Mouse (Mus musculus): ENCODE data around the gene Smc3.
"Not testable (repeated sequence)": the region's sequence is repeated elsewhere in the genome, so short reads cannot be mapped to it uniquely, and the experiment has no call there.

The Smc3 gene

DNA sequence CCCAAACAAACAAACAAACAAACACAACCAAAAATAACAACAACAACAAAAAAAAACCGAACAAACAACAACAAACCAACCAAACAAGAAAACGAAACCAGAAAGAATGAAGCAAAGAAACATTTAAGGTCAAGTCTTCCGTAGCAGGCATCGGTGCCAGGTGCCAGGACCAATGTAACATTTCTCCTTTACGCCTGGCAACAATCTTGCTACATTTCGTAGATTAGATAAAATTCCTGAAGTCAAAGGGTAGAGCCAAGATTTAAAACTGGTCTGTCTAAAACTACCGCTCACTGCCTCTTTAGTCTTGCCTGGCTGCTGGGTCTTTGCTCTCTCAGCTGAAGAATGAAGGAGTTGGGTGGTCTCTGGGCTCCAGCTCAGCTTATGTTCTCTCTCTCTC lies 24.1 kb upstream of the Smc3 start:
- DNase-seq (ENCODE audit: low read depth), result no peak

DNA sequence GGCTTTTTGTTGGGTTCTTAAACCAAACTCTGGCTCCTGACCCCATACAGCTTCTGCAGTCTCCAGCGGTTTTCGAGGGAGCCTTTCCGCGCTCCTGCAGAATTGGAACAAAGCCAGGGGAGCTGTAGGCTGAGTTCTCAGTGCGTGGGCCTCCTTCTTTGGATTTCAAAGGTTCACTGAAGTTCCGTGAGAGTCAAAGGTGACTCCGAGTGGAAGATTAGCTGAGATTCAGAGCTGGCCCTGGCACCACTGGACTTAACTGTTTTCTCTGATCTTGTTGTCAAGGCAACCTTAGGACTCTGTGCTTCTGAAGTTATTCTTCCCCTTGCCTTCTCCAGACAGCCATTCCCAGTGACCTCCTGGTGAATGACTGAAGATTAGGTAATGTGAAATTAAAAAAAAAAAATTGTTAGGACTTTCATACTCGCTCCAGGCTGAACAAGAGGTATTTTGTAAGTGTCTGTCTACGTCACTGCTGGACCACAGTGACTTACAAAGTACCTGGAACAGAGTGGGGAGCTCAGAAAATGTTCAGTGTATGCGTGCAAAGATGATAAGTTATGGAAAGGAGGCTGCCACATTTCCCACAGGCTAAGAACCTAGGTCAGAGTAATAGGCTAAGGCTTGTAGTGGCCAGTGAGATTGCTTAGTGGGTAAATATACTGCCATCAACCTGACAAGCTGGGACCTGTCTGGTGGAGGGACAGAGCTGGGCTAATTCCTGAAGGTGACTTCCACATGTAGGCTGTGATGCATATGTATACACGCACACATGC lies 23.0 kb upstream of the Smc3 start:
- no peak for DNase-seq (ENCODE audit: low read depth)

GRCm38 (mm10) chr19:53578597-53579252 lies 21.5 kb upstream of the Smc3 start:
- peak; percentile 42 for DNase-seq (ENCODE audit: low read depth)

GRCm38 (mm10) chr19:53580271-53580670 lies 19.9 kb upstream of the Smc3 start:
- not testable (repeated sequence) for DNase-seq (ENCODE audit: low read depth)

GRCm38 (mm10) chr19:53587686-53588085 lies 12.5 kb upstream of the Smc3 start:
- DNase-seq (ENCODE audit: low read depth), result not testable (repeated sequence)

DNA sequence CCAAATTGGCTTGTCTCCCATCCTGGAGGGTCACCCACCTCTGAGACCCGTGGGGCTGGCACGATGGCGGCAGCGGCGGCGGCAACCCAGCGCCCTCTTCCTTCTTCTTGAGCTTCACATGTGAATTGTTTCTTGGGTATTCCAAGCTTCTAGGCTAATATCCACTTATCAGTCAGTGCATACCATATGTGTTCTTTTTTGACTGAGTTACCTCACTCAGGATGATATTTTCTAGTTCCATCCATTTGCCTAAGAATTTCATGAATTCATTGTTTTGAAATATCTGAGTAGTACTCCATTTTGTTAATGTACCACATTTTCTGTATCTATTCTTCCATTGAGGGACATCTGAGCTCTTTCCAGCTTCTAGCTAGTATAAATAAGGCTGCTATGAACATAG lies 11.2 kb upstream of the Smc3 start, which contains the start of gene Nutf2-ps1:
Gene Nutf2-ps1, minus strand, starts transcription at position 101 of the 400 bp plus-strand sequence.
- DNase-seq (ENCODE audit: low read depth), result not testable (repeated sequence)

DNA sequence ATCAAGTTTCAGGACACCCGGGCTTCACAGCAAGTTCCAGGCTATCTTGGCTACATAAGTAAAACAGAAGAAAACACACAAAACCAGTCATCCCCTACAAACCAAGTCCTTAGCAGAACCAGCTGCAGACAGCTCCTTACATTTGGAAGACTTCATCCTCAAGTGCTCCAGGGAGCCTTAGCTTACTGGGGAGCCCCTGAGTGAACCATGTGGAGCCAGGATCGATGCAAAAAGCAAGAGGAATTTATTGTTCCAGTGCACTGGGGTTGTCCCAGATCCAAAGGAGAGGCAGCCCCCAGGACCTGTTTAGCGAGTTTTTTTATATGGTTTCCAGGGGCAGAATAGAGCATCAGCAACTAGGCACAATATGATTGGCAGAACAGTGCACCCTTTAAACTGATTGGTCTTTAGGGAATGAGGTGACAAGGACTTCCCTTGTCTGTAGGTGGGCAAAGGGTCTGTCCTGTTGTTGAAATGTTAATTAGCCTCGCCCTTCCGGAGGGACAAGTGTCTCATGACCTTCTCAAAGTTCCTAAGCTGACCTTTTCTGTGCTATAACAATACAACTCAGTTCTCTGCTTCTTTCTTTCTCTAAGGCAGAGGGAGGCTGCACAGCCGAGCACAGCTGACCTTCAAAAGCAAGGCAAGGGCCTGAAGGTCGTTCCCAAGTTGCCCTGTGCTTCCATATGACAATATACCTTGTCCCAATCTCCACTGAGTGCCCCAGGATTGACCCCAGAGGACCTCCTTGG lies 3.3 kb upstream of the Smc3 start:
- no peak for DNase-seq (ENCODE audit: low read depth)

DNA sequence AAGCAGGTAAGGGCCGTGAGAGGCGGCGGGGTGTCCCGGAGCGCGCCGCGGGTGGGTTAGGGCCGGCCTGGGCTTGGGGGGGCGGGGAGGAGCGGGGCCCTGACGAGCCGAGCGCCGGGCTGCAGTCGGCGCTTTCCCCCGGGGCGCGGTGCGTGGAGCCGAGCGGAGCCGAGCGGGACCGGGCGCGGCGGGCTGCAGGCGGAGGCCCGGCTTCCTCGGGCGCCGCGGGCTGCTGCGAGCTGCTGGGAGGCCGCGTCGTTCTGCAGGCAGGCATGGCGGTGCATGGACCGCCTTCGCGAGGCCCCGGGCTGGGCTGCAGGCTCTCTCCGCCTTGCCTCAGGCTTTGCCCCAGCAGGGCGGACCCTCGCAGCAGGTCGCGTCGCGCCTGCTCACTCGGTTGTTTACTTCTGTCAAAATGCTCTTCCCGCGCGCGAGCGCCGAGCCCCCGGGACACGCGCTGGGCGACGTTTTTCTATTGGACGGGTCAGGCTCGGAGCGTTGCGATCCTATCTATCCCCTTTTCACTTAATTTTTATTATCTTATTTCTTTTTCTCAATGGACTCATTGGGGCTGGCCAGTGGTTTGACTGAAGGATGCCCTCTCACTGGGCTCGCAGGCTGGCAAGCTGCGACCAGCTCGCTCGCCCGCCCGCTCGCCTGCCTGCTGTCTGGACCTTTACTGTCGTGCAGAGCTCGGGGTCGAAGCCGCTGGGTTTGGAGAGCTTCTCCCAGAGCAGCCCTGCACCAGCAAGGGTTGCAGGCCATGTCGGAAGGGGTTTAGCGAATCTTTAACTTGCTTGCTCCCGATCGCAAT lies 558 bp downstream of the Smc3 start:
- peak; percentile 50 for DNase-seq (ENCODE audit: low read depth)

- no peak for DNase-seq (ENCODE audit: low read depth)
Observed at GRCm38 (mm10) chr19:53601363-53601655, 1.1 kb downstream of the Smc3 start.

GRCm38 (mm10) chr19:53608921-53609320 lies 8.7 kb downstream of the Smc3 start:
- no peak for DNase-seq (ENCODE audit: low read depth)

- DNase-seq (ENCODE audit: low read depth), result no peak
Observed at GRCm38 (mm10) chr19:53621681-53622080, 21.5 kb downstream of the Smc3 start.

DNA sequence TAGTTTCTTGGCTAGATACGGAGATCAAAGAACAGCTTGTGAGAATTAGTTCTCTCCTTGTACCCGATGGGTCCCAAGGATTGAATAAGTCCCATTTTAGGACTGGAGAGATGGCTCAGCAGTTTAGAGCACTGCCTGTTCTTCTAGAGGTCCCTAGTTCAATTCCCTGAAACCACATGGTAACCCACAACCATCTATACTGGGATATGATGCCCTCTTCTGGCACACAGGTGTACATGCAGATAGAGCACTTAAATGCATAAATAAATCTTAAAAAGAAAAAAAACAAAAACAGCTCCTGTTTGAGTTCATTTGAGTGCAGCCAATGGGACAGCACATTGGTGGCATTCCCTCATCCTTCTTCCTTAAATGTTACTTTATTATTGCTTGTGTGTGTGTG lies 37.8 kb downstream of the Smc3 start:
- peak; percentile 10 for DNase-seq (ENCODE audit: low read depth)

DNA sequence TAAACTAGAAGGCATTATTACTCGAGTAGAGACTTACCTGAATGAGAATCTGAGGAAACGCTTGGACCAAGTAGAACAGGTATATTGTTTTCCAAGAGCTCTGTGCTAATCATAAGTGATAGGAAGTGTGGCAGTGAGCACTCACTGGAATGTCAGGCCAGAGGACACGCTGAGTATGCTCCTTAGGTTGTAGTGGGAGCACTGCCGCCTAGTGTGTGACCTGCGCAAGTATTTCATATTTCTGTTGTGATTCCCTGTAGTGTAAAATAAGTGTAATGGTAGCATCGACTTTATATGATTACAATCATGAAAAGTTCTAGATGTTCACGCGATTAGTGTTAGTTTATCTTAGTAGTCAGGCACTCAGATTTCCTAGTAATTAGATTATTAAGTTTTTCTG lies 38.5 kb downstream of the Smc3 start:
- no peak for DNase-seq (ENCODE audit: low read depth)

GRCm38 (mm10) chr19:53644020-53644595 lies 43.9 kb downstream of the Smc3 start:
- peak; percentile 14 for DNase-seq (ENCODE audit: low read depth)

DNA sequence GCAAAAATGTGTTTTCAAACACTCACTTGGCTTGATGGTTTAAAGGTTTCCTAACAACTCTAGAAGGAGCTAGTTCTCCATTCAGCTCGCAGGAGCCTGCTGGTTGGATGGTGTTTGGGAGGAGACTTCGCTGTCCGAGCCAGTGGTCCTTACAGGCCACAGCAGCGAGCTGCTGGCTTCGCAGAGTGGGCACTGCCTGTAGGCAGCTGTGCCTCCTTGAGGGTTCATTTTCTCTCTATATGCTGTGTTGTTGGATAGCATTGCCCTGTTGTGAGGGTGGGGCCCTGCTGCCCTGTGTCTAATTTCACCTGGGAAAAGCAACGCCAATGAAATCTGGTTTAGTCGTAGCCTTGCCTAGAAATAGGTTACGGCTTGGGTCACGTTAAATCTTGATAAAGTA lies 47.1 kb downstream of the Smc3 start:
- DNase-seq (ENCODE audit: low read depth), result no peak

DNA sequence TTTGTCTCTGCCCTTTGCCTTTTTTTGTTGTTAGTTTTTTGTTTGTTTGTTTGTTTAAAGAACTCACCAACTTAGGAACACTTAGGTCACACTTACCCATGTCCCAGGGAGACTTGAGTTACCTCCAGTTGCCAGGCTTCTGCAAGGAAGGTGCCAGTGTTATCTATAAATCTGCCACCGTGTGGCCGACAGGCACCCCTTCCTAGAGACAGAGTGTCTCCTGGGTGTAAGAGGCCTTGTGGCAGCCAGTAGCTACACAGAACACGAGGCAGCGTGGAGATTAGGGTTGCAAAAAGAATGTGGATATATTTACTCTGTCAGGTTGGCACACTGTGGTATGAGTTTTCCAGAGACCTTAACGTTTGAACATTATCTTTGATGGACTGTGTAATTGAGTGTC lies 47.9 kb downstream of the Smc3 start:
- DNase-seq (ENCODE audit: low read depth), result no peak

GRCm38 (mm10) chr19:53648802-53649236 lies 48.6 kb downstream of the Smc3 start:
- DNase-seq (ENCODE audit: low read depth), result peak; percentile 53

DNA sequence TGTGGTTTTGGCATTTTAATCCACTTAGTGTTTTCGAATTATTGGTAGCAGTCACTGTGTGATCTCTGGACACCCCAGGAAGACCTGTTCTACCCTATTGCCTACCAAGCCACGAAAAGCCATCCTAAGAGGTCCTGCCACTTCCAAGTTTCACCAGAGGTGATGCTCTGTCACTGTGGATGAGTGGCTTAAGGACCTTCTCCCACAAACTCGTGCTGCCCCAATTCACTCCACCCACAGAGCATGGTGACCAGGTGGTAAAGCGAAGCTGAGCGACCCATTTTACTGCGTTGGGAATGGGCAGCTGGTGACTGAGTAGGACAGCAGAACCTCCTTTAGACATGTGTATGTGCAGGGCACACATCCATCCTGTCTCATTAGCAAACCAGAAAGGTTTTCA lies 49.2 kb downstream of the Smc3 start:
- DNase-seq (ENCODE audit: low read depth), result no peak

- DNase-seq (ENCODE audit: low read depth), result no peak
Observed at GRCm38 (mm10) chr19:53649802-53650201, 49.6 kb downstream of the Smc3 start.

DNA sequence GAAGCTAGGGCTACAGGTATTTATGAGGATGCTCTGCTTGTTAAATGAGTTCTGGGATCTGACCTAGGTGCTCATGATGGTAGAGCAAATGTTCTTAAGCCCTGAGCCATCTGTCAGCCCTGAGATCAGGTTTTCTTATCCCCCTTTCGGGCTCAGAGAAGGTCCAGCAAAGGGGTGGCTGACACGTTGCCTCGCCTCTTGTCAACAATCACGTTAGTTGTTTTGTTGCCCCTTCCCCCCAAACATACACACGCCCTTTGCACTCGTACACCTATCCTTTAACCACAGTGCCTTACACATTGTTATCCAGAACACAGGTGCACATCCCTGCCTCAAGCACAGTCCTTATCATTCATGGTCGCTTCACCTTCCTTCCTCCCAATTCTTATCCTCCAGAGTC lies 50.7 kb downstream of the Smc3 start:
- DNase-seq (ENCODE audit: low read depth), result no peak

DNA sequence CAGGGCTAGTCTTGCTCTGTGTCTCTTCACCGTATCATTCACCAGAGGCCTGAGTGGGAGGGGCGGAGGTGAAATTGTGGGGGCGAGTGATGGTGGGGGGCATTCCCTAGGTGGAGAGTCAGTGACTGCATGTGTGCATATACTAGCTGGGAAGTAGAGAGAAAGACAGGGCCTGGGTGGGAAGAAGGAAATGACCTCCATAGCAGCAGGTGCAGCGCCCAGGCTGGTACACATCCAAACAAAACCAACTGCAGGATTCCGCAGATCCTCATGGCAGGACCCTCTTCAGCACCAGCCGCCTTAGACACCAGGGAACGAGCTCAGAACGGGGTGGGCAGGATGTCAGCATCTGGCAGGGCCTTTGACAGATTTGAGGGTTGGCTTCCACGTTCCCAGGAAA lies 52.1 kb downstream of the Smc3 start:
- DNase-seq (ENCODE audit: low read depth), result no peak
